Mouse (Mus musculus) left cerebral cortex, postnatal 36 days (tissue): ENCODE results near the gene Susd6. TPM values are rescaled to one million over a fixed set of nuclear protein-coding genes. Genes with fewer than 3 reads are reported as not detected.

Experiments
- DNase-seq, 2 experiments: peaks; one replicate each; pipeline ENCODE4 v3.0.0; 2021 to 2022; ENCODE audit warnings: low spot score in 2 of 2, mixed read lengths in 1 of 2
- intact Hi-C: fragments of 180-260 bp; cut with DNase I; formaldehyde crosslinking; loops from one replicate; pipeline ENCODE4 v1.15.1; 2025
- total RNA-seq, 2 experiments: library from RNA; stranded (reverse); gene quantifications; 2 replicates each; pipeline ENCODE4 v1.2.3; 2021

Susd6 gene
- total RNA-seq, 2 experiments from 2014 or later: 31.6 to 40.0 TPM

DNA sequence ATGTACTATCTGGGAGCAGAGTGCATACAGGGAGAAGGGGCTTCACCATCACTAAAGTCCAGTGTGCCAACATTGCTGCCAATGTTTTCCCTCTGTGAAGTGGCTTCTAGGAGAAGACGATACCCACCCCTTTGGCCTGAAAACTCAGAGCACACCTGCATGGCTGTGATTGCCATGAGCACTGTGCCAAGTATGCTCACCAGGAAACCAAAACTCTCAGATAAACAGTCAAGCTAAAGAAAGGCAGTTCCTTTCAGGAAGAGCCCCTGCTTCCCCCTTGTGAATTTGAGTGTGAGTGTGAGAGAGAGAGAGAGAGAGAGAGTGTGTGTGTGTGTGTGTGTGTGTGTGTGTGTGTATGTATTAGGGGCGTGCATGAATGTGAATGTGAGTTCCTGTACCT, 40.5 kb downstream of the Susd6 start:
- intact Hi-C loops: no loop called here
- DNase-seq: no peak

- no peak for DNase-seq
- intact Hi-C loops: no loop called here
Measured at GRCm38 (mm10) chr12:80832313-80832712, 42.0 kb downstream of the Susd6 start.

- DNase-seq: no peak
- intact Hi-C loops: no loop called here
Measured at GRCm38 (mm10) chr12:80833541-80833940, 43.2 kb downstream of the Susd6 start.

- intact Hi-C loops: no loop called here
- DNase-seq: no peak
Measured at GRCm38 (mm10) chr12:80834156-80834900, 44.0 kb downstream of the Susd6 start.

DNA sequence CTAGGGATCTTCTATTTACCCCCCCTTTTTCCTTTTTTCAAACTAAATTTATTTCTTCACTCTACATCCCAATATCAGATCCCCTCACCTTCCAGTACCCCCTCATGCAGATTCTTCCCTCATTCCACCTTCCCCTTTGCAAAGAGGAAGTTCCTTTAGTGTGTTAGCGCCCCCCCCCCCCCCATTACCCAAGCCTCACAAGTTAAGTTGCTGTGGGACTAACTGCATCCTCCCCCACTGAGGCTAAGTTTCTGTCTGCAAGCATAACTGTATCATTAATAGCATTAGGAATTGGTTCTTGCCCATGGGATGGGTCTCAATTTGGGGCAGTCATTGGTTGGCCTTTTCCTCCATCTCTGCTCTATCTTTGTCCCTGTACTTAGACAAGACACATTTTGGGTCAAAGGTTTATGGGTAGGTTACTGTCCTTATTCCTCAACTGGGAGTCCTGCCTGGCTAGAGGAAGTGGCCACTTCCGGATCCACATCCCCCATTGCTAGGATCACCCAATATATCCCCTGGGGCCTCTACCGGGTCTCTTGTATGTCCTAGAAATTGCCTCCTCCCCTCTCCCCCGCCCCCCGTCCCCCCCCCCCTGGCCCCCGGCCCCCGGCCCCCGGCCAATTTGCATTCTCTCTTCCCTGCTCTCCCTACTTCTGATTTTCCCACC, 44.7 kb downstream of the Susd6 start:
- intact Hi-C loops: no loop called here
- no peak for DNase-seq

DNA sequence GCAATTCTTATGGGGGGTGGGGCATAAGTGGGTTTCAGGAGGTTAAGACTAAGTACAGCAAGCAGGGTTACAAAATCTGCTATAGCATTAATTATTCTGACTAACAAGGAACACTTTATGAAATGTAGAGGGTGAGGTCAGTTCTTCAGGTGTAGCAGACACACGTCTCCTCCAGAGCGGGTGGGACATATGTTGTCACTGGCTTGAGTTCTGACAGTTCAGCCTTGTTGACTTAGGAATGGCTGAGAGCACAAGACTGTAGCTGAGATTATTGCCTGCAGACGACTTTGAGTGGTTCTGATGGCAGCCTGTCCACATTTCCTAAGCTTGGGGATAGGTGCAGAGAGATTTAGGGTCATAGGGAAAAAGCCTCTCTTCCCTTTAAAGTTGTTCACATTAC, 47.3 kb downstream of the Susd6 start:
- intact Hi-C loops: no loop called here

GRCm38 (mm10) chr12:80838271-80838670, 48.0 kb downstream of the Susd6 start:
- no peak for DNase-seq
- intact Hi-C loops: no loop called here

More for the DNA sequence above, 47.3 kb downstream of the Susd6 start:
- no peak for DNase-seq

GRCm38 (mm10) chr12:80838787-80839186, 48.5 kb downstream of the Susd6 start:
- intact Hi-C loops: no loop called here

GRCm38 (mm10) chr12:80839631-80840030, 49.3 kb downstream of the Susd6 start:
- intact Hi-C loops: no loop called here

More at GRCm38 (mm10) chr12:80838787-80839186, 48.5 kb downstream of the Susd6 start:
- no peak for DNase-seq

DNA sequence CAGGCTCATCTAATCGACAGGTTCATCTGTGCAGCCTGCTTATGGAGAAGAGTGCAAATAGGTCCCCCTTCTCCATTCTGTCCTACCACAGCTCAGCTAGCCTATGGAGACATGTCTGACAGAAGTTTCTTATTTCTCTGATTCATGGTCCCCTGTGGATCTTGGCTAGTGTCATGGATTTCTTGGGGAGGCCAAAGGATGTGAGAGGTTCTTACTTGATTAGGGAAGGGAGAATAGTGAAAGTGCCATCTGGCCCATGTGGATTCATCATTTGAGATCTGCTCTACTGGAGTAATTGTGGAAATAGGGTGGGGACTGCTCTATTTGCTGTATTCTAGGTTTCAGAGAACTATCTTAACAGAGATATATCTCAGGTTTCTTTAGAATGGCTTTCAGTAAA, 51.3 kb downstream of the Susd6 start:
- intact Hi-C loops: no loop called here
- no peak for DNase-seq

More at GRCm38 (mm10) chr12:80839631-80840030, 49.3 kb downstream of the Susd6 start:
- DNase-seq: no peak

DNA sequence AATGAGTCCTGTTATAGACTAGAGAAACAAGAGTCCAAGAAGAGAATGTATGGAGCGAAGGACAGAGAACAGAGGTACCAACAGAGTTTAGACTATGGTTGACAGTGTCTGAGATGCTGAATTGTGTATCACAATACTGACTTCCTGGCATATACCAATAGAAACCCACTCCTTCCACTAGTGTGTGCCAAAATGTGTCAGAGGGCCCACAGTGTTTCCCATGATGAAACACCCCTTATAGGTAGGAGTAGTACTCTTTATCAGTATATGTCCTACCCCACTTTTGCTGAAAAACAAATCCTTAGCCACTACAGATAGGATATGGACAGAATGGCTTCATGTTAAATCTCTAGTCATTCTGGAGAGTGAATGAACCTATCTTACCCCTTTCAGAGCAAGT, 52.3 kb downstream of the Susd6 start:
- intact Hi-C loops: no loop called here
- no peak for DNase-seq

GRCm38 (mm10) chr12:80843236-80843635, 52.9 kb downstream of the Susd6 start:
- intact Hi-C loops: no loop called here
- no peak for DNase-seq

DNA sequence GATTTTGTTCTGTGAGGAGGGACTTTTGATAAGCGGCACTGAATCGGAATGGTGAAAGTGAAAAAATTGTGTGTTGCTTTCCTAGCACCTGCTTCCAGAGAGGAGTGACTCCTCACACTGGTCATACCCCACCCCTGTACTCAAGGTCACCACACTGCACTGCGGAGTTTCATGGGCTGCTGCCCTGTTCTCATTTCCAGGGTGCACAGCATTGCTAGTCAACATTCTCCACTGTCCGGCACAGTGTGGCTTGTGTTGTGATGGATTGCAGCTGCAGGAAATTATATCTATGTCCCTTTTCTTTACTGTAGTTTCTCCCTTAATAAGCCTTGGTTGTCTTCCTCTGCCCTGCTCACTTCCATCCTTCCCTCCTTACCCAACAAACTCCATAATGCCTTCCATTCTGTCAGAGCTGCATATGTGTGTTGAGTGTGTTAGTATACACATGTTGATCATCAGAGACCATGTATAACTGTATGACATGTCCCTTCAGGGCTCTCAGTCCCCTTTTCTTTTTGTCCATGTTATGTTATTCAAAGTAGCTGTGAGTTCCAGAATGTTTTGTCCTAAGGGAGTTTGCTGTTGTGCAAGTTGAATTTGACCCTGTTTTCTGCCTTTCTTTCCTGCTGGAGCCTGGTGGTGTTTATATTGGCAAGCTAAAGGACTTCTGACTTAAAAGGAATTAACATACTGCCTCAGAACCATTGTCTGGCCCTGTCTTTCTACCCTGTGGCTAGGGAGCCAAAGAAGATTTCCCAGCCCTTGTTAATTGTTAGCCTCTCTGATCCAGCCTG, 53.5 kb downstream of the Susd6 start:
- no peak for DNase-seq
- intact Hi-C loops: no loop called here

DNA sequence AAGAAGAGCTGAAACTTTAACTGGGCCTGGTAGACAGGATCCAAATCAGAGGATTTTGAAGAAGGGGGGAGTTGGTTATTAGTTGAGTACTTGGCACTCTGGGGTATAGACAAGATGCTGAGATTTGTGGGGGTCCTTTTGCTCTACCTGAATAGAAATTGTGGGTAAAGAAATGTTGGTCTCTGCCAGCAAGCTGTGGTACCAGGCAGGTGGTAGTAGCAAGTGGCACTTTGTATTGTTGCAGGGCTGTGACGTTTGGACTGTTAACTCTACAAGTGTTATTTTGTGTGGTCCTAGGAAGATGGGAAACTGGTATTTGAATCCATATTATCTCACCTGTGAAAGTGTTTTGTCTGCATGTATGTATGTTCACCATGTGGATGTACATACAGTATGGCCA, 55.6 kb downstream of the Susd6 start:
- no peak for DNase-seq
- intact Hi-C loops: loop anchor here (5.0 kb wide), 1 partner anchor 54 kb away; the partner anchor contains the start of gene Susd6

DNA sequence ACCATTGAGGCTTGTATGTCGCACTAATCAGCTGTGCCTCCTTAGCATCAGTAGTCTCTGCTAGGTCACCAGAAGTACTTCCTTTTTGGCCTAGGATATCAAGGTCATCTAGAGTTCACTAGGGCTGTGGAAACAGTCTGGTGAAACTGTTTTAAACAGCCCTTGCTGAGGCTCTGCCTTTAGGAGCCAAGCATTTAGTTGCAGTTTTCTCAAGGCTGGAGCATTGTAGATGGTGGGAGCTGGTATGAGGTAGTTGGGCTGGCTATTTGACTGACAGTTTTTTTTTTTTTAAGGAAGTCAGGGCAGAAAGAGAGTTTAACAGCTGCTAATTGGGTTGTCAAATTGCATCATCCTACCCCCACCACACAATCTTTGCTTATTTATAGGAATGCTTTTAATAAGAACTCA, 56.6 kb downstream of the Susd6 start:
- DNase-seq: no peak
- intact Hi-C loops: loop anchor here (5.0 kb wide), 1 partner anchor 55 kb away; the partner anchor contains the start of gene Susd6

DNA sequence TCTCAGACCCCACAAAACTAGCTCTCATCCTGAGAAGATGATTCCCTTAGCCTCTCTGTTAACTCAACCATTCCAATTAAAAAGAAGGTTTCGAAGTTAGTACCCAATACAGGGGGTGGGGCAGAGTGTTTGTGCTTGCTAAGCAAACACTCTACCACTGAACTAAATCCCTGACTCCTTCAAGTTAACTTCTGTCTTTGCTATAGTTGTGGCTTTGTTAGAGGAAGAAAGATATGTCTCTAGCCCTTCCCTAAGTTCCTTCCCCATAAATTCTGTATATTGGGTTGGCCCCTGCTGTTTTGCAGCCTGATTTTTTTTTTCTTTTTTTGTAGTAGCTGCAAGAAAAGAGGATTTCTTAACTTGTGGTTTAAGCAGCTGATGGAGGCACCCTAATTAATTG, 61.7 kb downstream of the Susd6 start:
- intact Hi-C loops: no loop called here
- DNase-seq: no peak

- intact Hi-C loops: no loop called here
- DNase-seq: no peak
Measured at GRCm38 (mm10) chr12:80853737-80854136, 63.4 kb downstream of the Susd6 start.

DNA sequence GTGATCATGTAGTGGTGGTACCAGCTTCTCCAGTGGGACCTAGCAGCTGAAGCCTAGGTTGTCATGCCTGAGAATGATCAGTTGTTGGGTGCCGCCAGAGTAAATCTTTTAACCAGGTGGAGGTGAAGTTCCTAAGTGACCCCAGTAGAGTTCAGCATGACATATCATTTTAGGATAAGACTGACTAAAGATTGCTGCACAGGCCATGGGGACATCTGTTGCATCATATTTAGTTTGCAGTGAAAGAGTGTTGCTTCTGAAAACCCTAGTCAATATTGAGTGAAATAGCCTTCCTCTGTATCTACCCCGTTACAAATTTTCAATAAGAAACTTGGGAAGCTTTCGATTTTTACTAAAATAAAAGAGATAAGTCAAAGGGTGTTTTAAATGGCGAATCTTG, 64.4 kb downstream of the Susd6 start:
- intact Hi-C loops: no loop called here
- DNase-seq: no peak

GRCm38 (mm10) chr12:80855100-80855499, 64.8 kb downstream of the Susd6 start:
- intact Hi-C loops: no loop called here
- DNase-seq: no peak

- no peak for DNase-seq
- intact Hi-C loops: no loop called here
Measured at GRCm38 (mm10) chr12:80855581-80855980, 65.3 kb downstream of the Susd6 start.
